Mouse (Mus musculus) gastrocnemius, postnatal 4 days (tissue): ENCODE measurements around the gene Gm44805. TPM values are rescaled to one million over a fixed set of nuclear protein-coding genes. Genes with fewer than 3 reads are reported as not detected.
A peak's percentile ranks its signal among the peaks of the same experiment; 100 is the strongest.

Experiments used
- DNase-seq, 2 experiments: peaks; one replicate each; pipeline ENCODE4 v3.0.0; 2021 to 2022; ENCODE audit warnings: low spot score in 2 of 2, mixed read lengths in 2 of 2
- total RNA-seq, 2 experiments: library from RNA; stranded (reverse); gene quantifications; 2 replicates each; pipeline ENCODE4 v1.2.3; 2021

Gene Gm44805
- total RNA-seq, 2 experiments from 2014 or later, result not detected

DNA sequence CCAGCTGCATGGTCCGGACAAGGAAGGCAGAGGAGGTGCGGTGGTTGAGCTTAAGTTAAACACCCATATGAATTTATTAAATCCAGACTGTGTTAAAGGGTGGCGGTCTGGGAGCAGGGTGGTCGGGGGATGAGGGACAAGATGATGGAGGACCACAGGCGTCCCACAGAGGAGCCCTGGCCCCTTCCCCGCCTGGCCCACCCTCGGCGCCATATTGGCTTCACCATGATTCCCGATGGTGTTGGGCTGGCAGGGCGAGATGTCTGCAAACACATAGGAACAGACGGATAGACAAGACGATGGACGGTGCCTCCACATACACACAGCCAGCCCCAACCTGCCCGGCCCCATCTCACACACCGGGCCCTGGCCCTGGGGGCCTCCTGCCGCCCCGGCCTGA is 48.0 kb downstream of the Gm44805 start:
- DNase-seq, result no peak

DNA sequence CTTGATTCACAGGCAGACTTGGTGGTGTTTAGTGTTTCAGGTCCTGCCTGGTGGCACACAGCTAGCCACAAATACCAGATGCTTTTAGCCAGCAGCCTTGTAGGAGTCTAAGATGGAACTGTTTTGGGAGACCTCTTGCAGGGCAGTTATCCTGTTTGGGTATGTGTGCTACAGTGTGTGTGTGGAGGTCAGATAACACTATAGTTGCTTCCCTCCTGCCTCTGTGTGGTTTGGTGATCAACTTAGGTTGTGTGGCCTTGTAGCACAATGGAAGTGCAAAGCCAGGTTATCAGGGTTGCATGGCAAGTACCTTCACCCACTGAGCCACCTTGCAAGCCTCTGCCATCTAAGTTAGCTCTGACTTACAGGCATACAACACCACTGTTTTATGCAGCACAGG is 48.5 kb downstream of the Gm44805 start:
- no peak for DNase-seq

DNA sequence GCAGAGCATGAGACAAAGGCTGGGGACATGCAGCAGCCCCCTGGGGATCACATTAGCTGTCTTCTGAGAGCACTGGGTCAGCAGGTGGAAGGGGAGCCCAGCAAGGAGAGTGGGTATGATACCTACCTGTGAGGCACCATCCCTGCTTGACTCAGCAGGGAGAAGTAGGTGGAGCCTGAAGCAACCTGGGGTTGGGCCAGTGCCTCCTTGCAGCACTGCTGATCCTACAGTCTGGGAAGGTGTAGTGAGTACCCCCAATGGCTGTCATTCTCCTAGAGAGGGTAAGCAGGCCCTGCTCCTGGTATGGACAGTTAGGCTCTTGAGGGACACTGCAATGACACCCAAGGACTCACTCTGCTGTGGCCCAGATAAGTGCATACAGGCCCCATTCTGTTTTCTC is 48.9 kb downstream of the Gm44805 start:
- DNase-seq, result no peak

DNA sequence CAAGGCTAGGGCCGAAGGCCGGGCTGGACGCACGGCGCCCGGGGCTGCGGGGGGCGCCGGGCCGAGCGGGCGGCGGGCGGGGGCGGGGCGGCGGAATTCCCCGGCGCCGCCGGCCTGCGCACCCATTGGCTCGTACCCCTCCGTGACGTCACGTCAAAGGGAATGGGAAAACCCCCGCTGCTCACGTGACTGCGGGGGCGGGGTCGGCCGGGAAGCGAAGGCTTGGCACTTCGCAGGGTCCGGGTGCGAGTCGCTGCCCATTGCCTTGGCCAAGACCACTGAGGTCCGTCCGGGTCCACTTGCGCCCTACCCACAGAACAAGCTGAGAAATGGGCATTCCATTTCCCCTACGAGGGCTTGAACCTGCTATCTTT is 51.9 kb downstream of the Gm44805 start, which contains the start of gene Relb:
Relb (minus strand) TSS at position 78 of the 374 bp plus-strand sequence.
- peak; percentile 92 for DNase-seq

DNA sequence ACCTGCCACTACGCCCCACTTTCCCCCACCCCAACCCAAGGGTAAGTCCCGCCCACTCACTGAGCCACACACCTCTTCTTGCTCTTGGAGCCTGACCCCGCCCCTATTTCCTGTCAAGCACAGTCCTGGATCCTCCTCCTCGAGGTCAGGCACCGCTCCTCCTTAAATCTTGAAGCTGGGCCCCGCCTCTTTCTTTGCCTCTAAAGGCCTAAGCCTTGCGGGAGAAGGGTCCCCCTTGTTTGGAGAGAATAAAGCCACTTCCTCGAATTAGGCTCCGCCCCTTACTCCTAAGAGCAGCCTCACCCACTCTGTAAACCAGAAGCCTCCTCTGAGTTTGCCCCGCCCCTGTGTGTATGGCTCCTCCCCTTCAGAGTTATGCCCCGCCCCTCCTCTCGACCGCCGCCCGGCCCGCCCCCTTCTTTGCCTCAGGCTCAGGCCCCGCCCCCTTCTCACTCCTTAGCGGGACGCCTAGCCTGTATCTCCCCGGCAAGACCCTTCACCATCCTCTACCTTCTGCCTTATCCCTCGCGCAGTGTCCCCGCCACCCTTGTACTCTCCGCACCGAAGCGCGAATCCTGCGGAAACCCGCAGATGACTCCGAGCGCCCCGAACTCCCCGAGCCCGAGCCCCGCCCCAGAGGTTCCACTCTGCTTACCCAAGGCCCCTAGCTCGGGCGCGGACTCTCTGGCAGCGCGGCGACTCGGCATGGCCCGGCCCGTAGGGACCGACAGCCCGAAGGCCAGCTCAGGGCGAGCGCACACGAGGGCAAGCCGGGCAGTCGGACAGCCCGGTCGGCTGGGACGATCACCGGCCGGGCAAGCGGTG is 52.5 kb downstream of the Gm44805 start:
- DNase-seq, result peak; percentile 87 to 92

DNA sequence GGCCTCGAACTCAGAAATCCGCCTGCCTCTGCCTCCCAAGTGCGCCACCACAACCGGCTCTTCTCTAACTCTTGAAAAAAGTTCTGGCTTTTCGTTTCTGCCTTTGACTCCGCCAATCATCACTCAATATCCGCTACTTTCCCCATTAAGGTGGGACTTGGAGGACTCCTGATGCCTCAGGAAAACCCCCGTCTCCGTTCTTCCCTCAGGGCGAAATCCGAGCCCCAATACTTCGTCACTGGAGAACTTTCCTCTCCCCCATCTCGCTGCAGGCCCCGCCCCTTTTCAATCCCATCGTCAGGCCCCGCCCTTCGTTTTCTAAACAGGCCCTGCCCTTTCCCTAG is 53.1 kb downstream of the Gm44805 start:
- DNase-seq, result no peak

DNA sequence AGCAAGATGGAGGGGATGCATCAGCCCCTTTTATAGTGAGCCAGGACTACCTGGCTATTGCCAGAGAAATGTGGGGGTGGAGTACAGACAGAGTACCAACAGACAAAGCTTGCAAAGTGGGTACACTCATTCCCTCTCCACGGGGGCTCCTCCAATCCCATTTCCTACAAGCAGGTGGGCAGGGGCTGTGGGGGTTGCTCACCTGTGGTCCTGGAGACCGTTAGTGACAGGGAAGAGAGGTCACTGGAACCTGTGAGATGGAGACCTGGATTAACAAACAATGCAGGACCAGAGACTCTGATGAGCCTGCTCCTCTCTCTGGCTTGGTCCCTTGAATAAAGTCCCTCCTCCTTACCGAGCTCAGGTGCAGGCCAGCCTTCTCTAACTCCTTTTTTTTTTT is 53.5 kb downstream of the Gm44805 start:
- no peak for DNase-seq

DNA sequence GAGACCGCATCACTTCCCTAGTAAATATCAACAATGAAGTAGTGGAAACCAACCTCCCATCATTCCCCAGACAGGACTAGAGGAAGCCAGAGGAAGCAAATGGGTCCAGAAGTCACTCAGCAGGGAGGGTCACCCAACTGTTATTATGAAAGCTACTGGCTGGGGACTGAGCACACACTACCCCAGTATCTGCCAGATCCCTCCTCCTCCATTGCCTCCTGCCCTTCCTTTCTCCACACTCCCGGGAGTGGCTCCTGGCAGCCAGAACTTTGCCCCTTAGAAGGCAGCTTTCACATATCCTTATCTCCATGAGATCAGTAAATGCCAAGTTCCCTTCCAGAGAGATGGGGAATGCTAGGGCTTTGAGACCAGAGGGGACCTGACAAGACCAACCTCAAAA is 57.8 kb downstream of the Gm44805 start:
- no peak for DNase-seq

DNA sequence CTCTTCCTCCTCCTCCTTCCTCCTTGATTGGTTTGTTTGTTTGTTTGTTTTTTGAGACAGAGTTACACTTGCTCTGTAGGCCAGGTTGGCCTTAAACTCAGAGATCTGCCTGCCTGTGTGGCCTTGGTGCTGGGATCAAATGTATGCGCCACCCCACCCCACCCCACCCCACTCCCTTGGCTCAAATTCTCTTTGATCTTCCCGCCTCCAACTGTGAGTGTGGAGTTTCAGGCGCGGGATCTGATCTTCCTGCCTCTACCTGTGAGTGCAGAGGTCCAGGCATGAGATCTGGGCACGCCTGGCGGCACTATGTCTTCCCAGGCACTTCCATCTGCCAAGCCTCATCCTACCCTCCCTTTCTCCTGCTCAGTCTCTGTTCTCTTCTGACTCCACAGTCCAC is 59.0 kb downstream of the Gm44805 start:
- no peak for DNase-seq

Other genes with a start within 250 kb of the Gm44805 start
- 10 to 100 TPM; 18.9 to 20.5 TPM for gene Mark4, start 222.6 kb downstream of the Gm44805 start, total RNA-seq
- under 1 TPM; 0.65 to 0.83 TPM for gene Exoc3l2, start 218.1 kb downstream of the Gm44805 start, total RNA-seq
- 1 to 10 TPM; 1.9 to 2.3 TPM for gene Bloc1s3, start 173.1 kb downstream of the Gm44805 start, total RNA-seq
- gene Trappc6a, start 173.0 kb downstream of the Gm44805 start, total RNA-seq, result 10 to 100 TPM; 27.3 to 30.6 TPM
- gene Nkpd1, start 163.6 kb downstream of the Gm44805 start, total RNA-seq, result under 1 TPM; 0.10 to 0.12 TPM
- 10 to 100 TPM; 44.7 to 46.6 TPM for gene Ppp1r37, start 118.3 kb downstream of the Gm44805 start, total RNA-seq
- gene Zfp296, start 104.1 kb downstream of the Gm44805 start, total RNA-seq, result under 1 TPM in 1 of 2 experiments, not detected in 1; 0.17 TPM
- gene Gemin7, start 103.8 kb downstream of the Gm44805 start, total RNA-seq, result 10 to 100 TPM; 52.3 to 56.4 TPM
- gene Clasrp, start 76.9 kb downstream of the Gm44805 start, total RNA-seq, result 10 to 100 TPM; 29.9 to 32.8 TPM
- gene Relb, start 52.0 kb downstream of the Gm44805 start, total RNA-seq, result 10 to 100 TPM; 10.4 to 10.7 TPM
- 10 to 100 TPM; 51.9 to 62.0 TPM for gene Clptm1, start 16.4 kb downstream of the Gm44805 start, total RNA-seq
- 1 to 10 TPM in 1 of 2 experiments, under 1 TPM in 1; 0.88 to 2.1 TPM for gene Apoc2, start 3.5 kb downstream of the Gm44805 start, total RNA-seq
- 1 to 10 TPM in 1 of 2 experiments, under 1 TPM in 1; 0.42 to 4.7 TPM for gene Apoc4, start 56 bp upstream of the Gm44805 start, total RNA-seq
- 10 to 100 TPM in 1 of 2 experiments, 1 to 10 TPM in 1; 1.7 to 14.7 TPM for gene Apoc1, start 11.2 kb upstream of the Gm44805 start, total RNA-seq
- gene Apoe, start 17.8 kb upstream of the Gm44805 start, total RNA-seq, result 100 to 1,000 TPM; 136 to 167 TPM
- gene Tomm40, start 34.0 kb upstream of the Gm44805 start, total RNA-seq, result 10 to 100 TPM; 68.4 to 72.0 TPM
- 10 to 100 TPM; 21.1 to 23.2 TPM for gene Nectin2, start 69.1 kb upstream of the Gm44805 start, total RNA-seq
- 100 to 1,000 TPM; 119 to 144 TPM for gene Bcam, start 89.6 kb upstream of the Gm44805 start, total RNA-seq
- under 1 TPM; 0.76 to 0.96 TPM for gene Cblc, start 115.4 kb upstream of the Gm44805 start, total RNA-seq
- gene Bcl3, start 141.3 kb upstream of the Gm44805 start, total RNA-seq, result 1 to 10 TPM; 5.1 to 5.7 TPM
- not detected for gene Gm19345, start 170.6 kb upstream of the Gm44805 start, total RNA-seq
- not detected for gene Ceacam16, start 179.9 kb upstream of the Gm44805 start, total RNA-seq
- not detected for gene Ceacam19, start 206.5 kb upstream of the Gm44805 start, total RNA-seq
- gene Pvr, start 239.7 kb upstream of the Gm44805 start, total RNA-seq, result 10 to 100 TPM; 22.3 to 23.0 TPM